Mouse (Mus musculus) heart, postnatal 25 days (tissue): ENCODE data around the gene Fam160a1. TPM values are rescaled to one million over a fixed set of nuclear protein-coding genes. Genes with fewer than 3 reads are reported as not detected.

Source experiments
- DNase-seq: peaks from one replicate; pipeline ENCODE4 v3.0.0; 2022; ENCODE audit warnings: low spot score
- intact Hi-C: fragments of 180-260 bp; cut with DNase I; formaldehyde crosslinking; loops from one replicate; pipeline ENCODE4 v1.15.1; 2025
- total RNA-seq, 2 experiments: library from RNA; stranded (reverse); gene quantifications; 2 replicates each; pipeline ENCODE4 v1.2.3; 2021

The Fam160a1 gene
- total RNA-seq, 2 experiments from 2014 or later, result 55.9 to 58.9 TPM

DNA sequence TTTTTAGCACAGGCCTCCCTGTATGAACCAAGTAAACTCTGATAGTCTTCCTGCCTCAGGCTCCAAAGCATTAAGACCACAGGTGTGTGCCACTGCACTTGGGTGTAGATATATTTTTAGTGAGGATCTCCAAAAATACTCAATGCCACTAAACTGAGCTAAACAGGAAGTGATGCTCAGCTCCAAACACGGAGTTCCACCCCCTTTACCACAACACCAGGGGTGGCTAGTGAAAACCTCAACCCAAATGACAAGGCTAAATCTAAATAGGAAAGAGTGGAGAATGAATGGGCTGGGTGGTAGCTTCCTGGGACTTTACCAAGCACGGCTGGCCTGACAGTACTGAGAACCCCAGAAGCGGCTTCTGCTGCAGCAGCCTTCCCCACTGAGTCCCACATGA, 124.1 kb downstream of the Fam160a1 start:
- intact Hi-C loops, result no loop called here
- DNase-seq, result no peak

DNA sequence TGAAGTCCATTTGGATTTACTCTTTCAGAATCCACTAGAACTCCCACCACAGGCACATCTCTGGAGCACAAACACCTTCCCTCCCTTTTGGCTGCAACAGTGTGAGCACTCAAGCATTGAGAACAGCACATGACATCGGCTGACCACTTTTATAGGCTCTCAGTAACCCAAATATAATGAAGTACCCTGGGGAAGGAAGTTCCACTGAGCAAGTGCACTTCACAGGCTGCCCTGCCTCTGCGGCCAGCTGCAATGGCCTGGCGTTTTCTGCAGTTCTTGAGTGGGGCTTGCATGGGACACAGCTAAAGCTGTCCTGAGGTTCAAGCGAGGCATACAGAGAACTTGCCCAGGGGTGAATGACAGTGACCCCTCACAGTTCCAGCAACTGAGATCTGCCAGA, 126.0 kb downstream of the Fam160a1 start:
- DNase-seq, result no peak
- intact Hi-C loops, result no loop called here

- intact Hi-C loops, result no loop called here
- no peak for DNase-seq
Measured at GRCm38 (mm10) chr3:85688341-85688740, 128.8 kb downstream of the Fam160a1 start.

- DNase-seq, result no peak
- intact Hi-C loops, result no loop called here
Measured at GRCm38 (mm10) chr3:85685271-85685670, 131.8 kb downstream of the Fam160a1 start.

DNA sequence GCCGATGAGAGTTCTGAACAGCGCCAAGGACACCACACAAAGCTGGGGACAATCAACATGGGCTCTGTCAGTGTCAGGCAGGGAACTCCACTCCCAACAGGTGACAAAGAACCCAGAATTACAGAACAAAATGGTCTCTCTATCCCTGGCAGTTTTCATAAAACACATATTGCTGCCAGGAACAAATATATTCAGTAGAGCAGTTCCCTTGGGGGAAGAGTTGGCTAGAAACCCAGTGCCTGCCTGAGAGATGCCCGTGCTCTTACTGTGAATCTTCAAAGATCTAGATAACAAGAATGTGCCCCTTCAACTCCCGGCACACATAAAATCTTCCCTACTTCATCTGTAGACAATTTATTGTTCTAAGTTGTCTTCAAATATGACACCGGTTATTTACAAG, 133.5 kb downstream of the Fam160a1 start:
- DNase-seq, result no peak
- intact Hi-C loops, result no loop called here

DNA sequence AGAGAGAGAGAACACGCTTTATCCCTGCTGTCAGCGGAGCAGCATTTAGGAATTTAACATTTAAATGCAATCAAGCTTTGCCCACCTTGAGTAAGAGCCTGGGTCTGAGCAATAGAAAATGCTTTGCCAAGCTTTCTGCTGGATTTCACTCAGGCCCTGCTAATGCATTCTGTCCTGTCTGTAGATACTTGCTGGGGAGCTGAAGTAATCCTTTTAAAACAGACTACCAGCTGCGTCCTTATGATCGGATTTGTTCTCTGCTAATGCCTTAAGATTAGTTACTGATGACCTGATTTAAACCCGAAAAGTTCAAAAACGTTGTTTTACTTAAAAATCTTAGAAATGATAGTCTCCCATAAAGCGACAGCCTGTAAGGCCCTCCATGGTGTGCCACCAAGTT, 136.0 kb downstream of the Fam160a1 start:
- DNase-seq, result no peak
- intact Hi-C loops, result no loop called here

- intact Hi-C loops, result no loop called here
- no peak for DNase-seq
Measured at GRCm38 (mm10) chr3:85679960-85680359, 137.1 kb downstream of the Fam160a1 start.

DNA sequence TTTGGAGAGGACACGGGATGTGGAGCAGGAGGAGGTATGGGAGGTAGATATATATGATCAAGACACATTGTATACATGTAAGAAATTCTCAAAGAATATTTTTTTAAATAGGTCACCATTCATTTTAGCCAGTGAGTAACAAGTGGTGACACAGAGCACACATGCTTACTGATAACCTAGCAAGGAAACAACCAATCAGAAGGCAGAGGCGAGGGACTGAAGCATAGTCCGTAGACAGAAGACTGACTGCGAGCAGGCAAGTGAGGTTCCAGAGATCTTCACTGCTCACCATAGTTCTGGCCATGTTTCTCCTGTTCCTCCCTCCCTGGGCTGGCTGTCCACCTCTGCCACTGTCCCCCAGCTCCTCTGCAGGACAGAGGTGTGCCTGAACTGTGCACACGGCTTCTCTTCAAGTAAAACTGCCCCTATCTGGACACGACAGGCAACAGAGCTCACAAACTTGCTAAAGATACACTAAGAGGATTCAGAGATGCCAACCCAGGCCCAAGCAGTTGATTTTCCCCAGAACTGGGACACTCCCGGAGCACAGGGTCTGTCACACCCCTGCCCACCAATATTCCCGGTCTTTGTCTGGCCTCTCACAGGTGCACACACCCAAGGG, 137.7 kb downstream of the Fam160a1 start:
- no peak for DNase-seq
- intact Hi-C loops, result no loop called here

GRCm38 (mm10) chr3:85677952-85678351, 139.1 kb downstream of the Fam160a1 start:
- intact Hi-C loops, result no loop called here
- DNase-seq, result no peak

DNA sequence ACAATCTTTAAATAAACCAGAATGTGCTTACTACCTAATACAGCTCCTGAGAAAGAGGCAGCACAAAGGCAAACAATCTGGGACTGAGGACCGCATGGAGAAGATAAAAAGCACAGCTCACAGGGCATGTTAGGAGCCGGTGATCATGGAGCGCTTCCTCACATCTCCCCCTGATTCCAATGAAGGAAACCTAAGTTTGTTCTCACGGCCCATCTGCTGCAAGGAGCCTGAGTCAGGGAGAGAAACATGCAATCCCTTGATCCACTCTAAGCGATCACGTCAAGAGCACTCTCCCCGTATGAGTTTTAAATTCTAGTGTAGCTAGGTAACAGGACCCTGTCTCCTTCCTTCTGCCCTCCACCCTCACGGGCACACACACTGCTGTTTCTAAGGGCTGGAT, 140.0 kb downstream of the Fam160a1 start:
- intact Hi-C loops, result no loop called here
- no peak for DNase-seq

GRCm38 (mm10) chr3:85669844-85670243, 147.2 kb downstream of the Fam160a1 start:
- intact Hi-C loops, result no loop called here

GRCm38 (mm10) chr3:85667683-85668082, 149.4 kb downstream of the Fam160a1 start:
- no peak for DNase-seq
- intact Hi-C loops, result no loop called here

More at GRCm38 (mm10) chr3:85669844-85670243, 147.2 kb downstream of the Fam160a1 start:
- no peak for DNase-seq

DNA sequence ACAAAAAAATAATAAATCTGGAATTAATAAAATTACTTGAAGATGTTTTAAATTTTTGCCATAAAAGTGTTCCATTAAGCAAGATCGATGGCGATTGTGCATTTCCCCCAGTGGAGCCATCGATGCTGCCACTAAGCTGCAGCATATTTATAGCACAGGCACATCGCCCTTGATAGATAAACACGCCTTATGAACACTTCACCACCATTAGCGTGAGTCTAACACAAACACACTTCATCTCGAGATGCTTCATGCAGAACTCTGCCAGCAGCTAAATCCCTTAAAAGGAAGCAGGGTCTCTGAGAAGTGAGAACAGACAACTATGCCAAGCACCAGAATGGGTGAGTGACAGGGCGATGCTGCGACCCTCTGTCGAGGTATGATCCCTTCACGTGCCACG, 150.4 kb downstream of the Fam160a1 start:
- intact Hi-C loops, result no loop called here
- no peak for DNase-seq

GRCm38 (mm10) chr3:85666166-85666565, 150.9 kb downstream of the Fam160a1 start:
- intact Hi-C loops, result no loop called here
- no peak for DNase-seq

DNA sequence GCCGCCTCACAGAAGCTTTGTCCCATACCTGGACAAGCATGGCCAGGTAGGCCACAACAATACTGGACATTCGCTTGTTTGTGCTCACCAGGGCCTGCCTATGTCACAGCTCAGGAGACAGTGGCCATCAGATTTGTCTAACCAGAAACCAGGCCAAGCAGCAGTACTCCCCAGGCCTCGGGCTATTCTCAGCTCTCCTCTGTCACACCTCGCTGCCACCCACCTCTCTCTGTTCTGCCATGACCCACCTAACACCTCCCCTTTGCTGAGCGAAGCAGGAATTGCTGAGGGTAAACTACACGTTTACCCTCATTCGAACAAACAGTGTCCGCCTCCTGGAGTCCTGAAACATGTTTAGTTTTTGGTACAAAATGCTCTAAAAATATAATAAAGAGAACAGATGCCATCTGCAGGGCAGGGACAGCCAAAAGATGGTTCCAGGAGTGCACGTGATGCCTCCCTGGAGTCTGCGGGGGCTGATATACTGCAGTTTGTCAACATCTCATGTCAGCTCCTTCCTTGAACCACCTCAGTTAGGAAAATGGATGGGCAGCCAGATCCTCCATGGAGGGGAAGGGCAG, 152.4 kb downstream of the Fam160a1 start:
- intact Hi-C loops, result no loop called here
- DNase-seq, result no peak

- DNase-seq, result no peak
- intact Hi-C loops, result no loop called here
Measured at GRCm38 (mm10) chr3:85663826-85664225, 153.3 kb downstream of the Fam160a1 start.

DNA sequence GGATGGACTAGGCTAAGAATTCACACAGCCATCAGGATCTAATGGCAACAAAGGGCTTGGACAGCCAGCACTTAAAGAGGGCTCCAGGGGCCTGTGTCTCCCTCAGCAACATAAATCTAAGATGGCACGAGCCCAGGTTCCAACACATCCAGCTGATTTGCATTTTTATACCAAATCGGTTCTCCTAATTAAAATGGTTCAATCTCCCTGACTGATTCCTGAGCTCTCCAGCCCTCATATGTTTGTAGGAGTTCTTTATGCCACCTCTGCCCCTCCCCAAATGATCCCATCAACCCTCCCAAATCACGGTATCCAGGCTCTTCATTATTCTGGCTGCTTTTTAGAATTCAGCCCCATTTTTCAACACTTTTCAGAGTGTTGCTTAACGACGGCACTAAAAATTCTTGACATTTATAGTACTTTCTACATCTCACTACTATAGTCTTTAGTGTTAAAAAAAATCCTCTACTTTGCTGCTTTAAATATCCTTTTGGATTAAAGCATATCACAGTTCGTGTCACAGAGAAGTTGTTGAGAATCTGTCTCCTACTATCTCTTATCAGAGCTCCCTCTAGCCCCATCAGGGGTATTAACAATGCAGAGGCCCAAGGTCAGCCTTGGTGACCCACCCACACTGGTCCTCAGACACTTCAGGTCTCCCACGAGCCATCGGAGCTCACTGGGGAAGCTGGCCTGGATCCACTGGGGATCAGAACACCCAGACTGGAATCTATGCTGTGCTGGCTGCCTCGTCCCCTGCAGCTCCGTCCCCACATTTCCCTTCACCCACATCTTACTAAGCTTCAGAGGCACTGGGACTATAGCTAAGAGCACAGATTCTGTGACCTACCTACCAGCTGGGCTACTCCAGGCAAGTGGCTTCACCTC, 154.9 kb downstream of the Fam160a1 start:
- no peak for DNase-seq
- intact Hi-C loops, result no loop called here

- no peak for DNase-seq
- intact Hi-C loops, result no loop called here
Measured at GRCm38 (mm10) chr3:85659681-85660080, 157.4 kb downstream of the Fam160a1 start.

DNA sequence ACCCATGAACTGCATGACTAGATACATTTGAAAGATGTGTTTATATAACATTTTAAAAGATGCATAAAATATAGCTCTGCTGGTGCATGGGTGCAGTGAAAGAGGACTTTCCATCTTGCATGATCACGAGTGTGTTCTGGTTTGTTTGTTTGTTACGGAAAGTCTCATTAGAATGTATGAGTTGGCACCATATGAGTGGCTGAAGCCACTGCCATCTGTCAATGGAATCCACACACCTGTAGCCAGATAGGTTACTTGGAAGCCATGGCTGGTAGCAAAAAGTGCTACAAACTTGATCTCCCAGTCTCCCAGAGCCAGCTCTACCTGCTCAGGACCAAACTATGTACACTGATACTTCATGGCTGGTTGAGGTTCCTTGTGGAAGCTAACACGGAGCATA, 161.6 kb downstream of the Fam160a1 start:
- intact Hi-C loops, result no loop called here
- DNase-seq, result no peak

GRCm38 (mm10) chr3:85652727-85653665, 164.1 kb downstream of the Fam160a1 start:
- intact Hi-C loops, result no loop called here
- DNase-seq, result no peak
